Mouse (Mus musculus): ENCODE measurements around the gene Col4a6. TPM values are rescaled to one million over a fixed set of nuclear protein-coding genes. Genes with fewer than 3 reads are reported as not detected.

Col4a6 gene
- polyA plus RNA-seq, 1 experiment from 2014 or later, result 3.3 TPM

DNA sequence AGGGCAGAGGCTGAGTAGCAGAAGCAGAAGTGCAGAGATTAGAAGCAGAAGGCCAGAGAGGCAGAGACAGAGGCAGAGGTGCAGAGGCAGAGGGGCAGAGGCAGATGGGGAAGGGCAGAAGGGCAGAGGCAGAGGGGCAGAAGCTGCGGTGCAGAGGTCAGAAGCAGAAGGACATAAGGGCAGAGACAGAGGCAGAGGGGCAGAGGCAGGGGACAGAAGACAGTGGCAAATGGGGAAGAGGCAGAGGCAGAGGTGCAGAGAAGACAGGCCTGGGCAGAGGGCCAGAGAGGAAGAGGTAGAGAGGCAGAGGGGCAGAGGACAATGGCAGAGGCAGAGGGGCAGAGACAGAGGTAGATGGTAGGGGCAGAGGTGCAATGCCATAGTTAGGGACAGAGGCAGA lies 324.2 kb downstream of the Col4a6 start:
- Histone ChIP-seq H3K4me3 (no peak overlapping the region), H3K9me3 (no peaks in the 10 kb centered on the region), H3K4me1 (replicated peaks) (no peaks in the 10 kb centered on the region), H3K4me2 (no peak overlapping the region), H3K27me3 (peaks cover 7% of the 10 kb centered on the region; the same call in 1 of the 2 replicates), H3K27ac (no peak overlapping the region), H3K36me3 (no peaks in the 10 kb centered on the region), H3K9ac (no peak overlapping the region; the same call in 1 of the 2 replicates)
- ATAC-seq (ENCODE audit: low FRiP score), result no peak
- 60% methylated on average over 1 of the region's 1 CpGs for WGBS

Other genes with a start within 250 kb of the Col4a6 start
- gene Col4a5, start 1.3 kb upstream of the Col4a6 start, polyA plus RNA-seq (2015; fragmentation: Nextera tagmentation; extraction: Ambion mirVana), result 11.1 and 13.0 TPM in 2 replicates